Mouse (Mus musculus) neural tube, embryonic 14.5 days (tissue): ENCODE measurements around the gene Wbp1l. TPM values are rescaled to one million over a fixed set of nuclear protein-coding genes. Genes with fewer than 3 reads are reported as not detected.

Source experiments
- ATAC-seq: fragments of 200-750 bp; cut with Nextera tagmentation; 2 replicates; pipeline ENCODE4 v1.8.0; 2017; ENCODE audit warnings: low read depth, mild to moderate bottlenecking, moderate TSS enrichment, moderate library complexity
- H3K27ac ChIP-seq: fragments of 300-500 bp; sonication (generic); 2 replicates; pipeline ENCODE4 v1.5.1; 2014; ENCODE audit warnings: low read depth, mild to moderate bottlenecking, control low read depth, low read length, moderate library complexity, mixed read lengths
- H3K27me3 ChIP-seq: fragments of 300-500 bp; sonication (generic); 2 replicates; pipeline ENCODE4 v1.6.1; 2014; ENCODE audit warnings: low read length; ENCODE audit not compliant: control insufficient read depth, insufficient read depth
- H3K36me3 ChIP-seq: fragments of 300-500 bp; sonication (generic); 2 replicates; pipeline ENCODE4 v1.6.1; 2014; ENCODE audit warnings: low read length, mixed read lengths; ENCODE audit not compliant: control insufficient read depth, insufficient read depth
- H3K4me1 ChIP-seq: fragments of 300-500 bp; sonication (generic); 2 replicates; pipeline ENCODE4 v1.6.1; 2014; ENCODE audit warnings: low read length; ENCODE audit not compliant: control insufficient read depth, insufficient read depth
- H3K4me2 ChIP-seq: fragments of 300-500 bp; sonication (generic); 2 replicates; pipeline ENCODE4 v1.6.1; 2014; ENCODE audit warnings: mild to moderate bottlenecking, low read depth, low read length, control low read depth
- H3K4me3 ChIP-seq: fragments of 300-500 bp; sonication (generic); 2 replicates; pipeline ENCODE4 v1.5.1; 2014; ENCODE audit warnings: low read depth, low read length, control low read depth, mixed read lengths
- H3K9ac ChIP-seq: fragments of 300-500 bp; sonication (generic); replicated peaks from 2 replicates; pipeline ENCODE4 v1.6.1; 2014; ENCODE audit warnings: low read depth, mild to moderate bottlenecking, control low read depth, low read length, mixed read lengths
- H3K9me3 ChIP-seq: fragments of 300-500 bp; sonication (generic); 2 replicates; pipeline ENCODE4 v1.6.1; 2016; ENCODE audit warnings: low read length; ENCODE audit not compliant: control insufficient read depth
- WGBS: fragments of 180-500 bp; shearing (Covaris S2); extraction: QIAGEN DNeasy Blood & Tissue Kit; methylation state at CpG from one replicate; pipeline ENCODE4 v1.1.7; 2014; 5-methylcytosine and 5-hydroxymethylcytosine counted together
- polyA plus RNA-seq: library from polyadenylated mRNA; unstranded; fragments of >200 nt; fragmentation: Nextera tagmentation; extraction: Ambion mirVana; gene quantifications from 2 replicates; pipeline ENCODE4 v1.2.1, GENCODE M21; 2014

Wbp1l gene
- polyA plus RNA-seq, 1 experiment from 2014 or later: 28.2 TPM

- H3K9me3 ChIP-seq: no peaks in the 10 kb centered on the region
- H3K4me3 ChIP-seq: no peak overlapping the region
- peaks cover 8% of the 10 kb centered on the region for H3K36me3 ChIP-seq
- no peak for ATAC-seq
- H3K27me3 ChIP-seq: no peaks in the 10 kb centered on the region
- H3K4me2 ChIP-seq: no peak overlapping the region
- H3K9ac ChIP-seq: no peak overlapping the region
- no peaks in the 10 kb centered on the region for H3K4me1 ChIP-seq
- H3K27ac ChIP-seq: no peak overlapping the region
- 88% methylated on average over 6 of the region's 6 CpGs for WGBS
Measured at GRCm38 (mm10) chr19:46591575-46591974, 7.3 kb upstream of the Wbp1l start.

GRCm38 (mm10) chr19:46592751-46593439 lies 6.0 kb upstream of the Wbp1l start:
- H3K27me3 ChIP-seq: no peaks in the 10 kb centered on the region
- no peak overlapping the region for H3K27ac ChIP-seq
- H3K4me2 ChIP-seq: no peak overlapping the region
- H3K9me3 ChIP-seq: no peaks in the 10 kb centered on the region
- H3K9ac ChIP-seq: no peak overlapping the region
- WGBS: 96% methylated on average over 9 of the region's 9 CpGs
- H3K4me1 ChIP-seq: no peaks in the 10 kb centered on the region
- peaks cover 8% of the 10 kb centered on the region for H3K36me3 ChIP-seq
- H3K4me3 ChIP-seq: no peak overlapping the region
- ATAC-seq: no peak

- H3K9ac ChIP-seq: no peak overlapping the region
- WGBS: 80% methylated on average over 4 of the region's 4 CpGs
- H3K4me3 ChIP-seq: no peak overlapping the region
- H3K9me3 ChIP-seq: no peaks in the 10 kb centered on the region
- peak overlapping the region; percentile 16; the same call in 1 of the 2 replicates for H3K4me2 ChIP-seq
- no peak for ATAC-seq
- H3K27ac ChIP-seq: no peak overlapping the region
- no peaks in the 10 kb centered on the region for H3K27me3 ChIP-seq
- no peaks in the 10 kb centered on the region for H3K36me3 ChIP-seq
- H3K4me1 ChIP-seq: peaks cover 8% of the 10 kb centered on the region
Measured at GRCm38 (mm10) chr19:46598187-46598586, 697 bp upstream of the Wbp1l start.

DNA sequence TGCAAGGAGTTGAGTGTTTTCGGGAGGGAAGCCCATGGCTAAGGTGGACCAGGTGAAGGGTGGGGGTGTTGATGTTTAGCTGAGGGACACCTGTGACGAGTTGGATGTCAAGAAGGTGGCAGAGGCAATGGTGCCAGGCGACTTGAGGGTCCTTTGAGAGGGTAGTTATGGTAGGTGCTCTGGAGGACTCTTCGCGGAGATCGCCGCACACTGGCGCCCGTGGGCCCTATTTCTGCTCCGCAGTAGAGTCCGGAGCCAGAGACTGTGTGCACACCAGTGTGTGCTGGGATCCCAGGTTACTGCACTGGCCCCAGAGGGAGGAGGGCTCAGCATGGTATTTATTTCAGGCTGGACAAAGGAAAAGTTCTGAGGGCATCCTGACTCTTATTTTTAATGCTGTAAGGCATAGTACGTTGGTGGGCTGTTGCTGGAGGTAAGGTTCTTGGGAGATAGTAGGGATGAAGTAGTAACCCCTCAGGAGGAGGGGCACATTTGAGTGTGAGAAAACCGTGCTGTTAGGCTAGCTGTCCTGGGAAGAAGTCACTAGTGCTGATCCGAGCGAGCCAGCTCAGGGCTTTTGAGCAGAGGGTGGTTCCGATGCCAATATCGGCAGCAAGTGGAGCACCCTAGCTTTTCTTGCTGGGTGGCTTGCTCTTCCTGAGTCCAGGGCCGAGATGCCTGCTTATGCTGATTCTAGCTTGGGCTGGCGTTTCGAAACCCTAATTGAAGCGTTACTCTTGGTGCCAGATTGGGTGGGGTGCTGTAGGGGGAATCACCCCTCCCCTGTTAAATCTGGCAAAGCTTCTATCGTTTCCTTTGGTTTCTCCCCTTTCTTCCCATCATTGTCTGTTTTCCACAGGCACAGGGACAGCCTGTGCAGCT lies 732 bp downstream of the Wbp1l start:
- Histone ChIP-seq H3K9ac (peak overlapping the region; percentile 67), H3K4me1 (peaks cover 8% of the 10 kb centered on the region), H3K27ac (peak overlapping the region; percentile 24; the same call in 1 of the 2 replicates), H3K9me3 (no peaks in the 10 kb centered on the region), H3K4me2 (peak overlapping the region; percentile 88), H3K27me3 (no peaks in the 10 kb centered on the region), H3K36me3 (no peaks in the 10 kb centered on the region), H3K4me3 (peak overlapping the region; percentile 65)
- WGBS: 21% methylated on average over 22 of the region's 22 CpGs
- ATAC-seq: peak; percentile 26

DNA sequence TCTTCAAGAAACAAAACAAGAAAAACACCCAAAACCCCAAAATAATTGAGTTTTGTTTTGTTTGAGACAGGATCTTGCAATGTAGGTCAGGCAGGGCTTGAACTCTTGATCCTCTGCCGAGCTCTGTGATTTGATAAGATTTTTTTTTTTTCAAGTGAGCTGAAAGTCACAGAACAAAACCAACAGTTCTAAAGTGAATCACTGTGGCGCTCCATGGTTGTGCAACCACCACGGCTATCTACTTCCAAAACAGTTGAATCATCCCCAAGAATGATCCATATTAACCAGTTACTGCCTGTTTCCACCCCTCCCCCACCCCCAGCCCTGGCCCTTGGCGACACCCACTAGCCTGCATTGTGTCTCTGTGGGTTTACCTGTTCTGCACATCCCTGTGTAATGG lies 1.5 kb downstream of the Wbp1l start:
- H3K9ac ChIP-seq: no peak overlapping the region
- peaks cover 8% of the 10 kb centered on the region for H3K4me1 ChIP-seq
- H3K27me3 ChIP-seq: no peaks in the 10 kb centered on the region
- WGBS: 79% methylated on average over 4 of the region's 4 CpGs
- H3K9me3 ChIP-seq: no peaks in the 10 kb centered on the region
- H3K4me2 ChIP-seq: peak overlapping the region; percentile 88; the same call in 1 of the 2 replicates
- no peaks in the 10 kb centered on the region for H3K36me3 ChIP-seq
- ATAC-seq: no peak
- H3K27ac ChIP-seq: no peak overlapping the region
- peak overlapping the region; percentile 65; the same call in 1 of the 2 replicates for H3K4me3 ChIP-seq

DNA sequence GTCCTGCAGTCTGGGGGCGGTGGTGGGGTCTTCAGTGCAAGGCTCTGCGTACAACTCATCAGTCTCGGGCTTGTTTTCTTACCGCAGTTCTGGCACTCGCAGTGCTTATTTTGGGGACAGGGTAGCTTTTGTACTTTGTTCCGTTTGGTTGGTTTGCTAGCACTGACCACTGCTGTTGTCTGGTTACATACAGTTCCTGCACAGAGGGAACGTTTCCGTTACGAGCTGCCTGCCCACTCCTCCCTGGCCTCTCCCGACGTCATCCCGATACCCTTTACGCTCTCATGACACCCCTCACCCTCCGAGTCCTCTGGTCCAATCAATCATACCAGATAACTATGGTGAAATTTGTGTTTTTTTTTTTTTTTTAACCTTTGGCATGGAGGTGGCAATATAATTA lies 2.6 kb downstream of the Wbp1l start:
- H3K4me2 ChIP-seq: no peak overlapping the region
- H3K27me3 ChIP-seq: no peaks in the 10 kb centered on the region
- H3K27ac ChIP-seq: no peak overlapping the region
- H3K9me3 ChIP-seq: no peaks in the 10 kb centered on the region
- H3K36me3 ChIP-seq: 0 out of 2 replicates have a peak, but pooled peaks cover 8% of the 10 kb centered on the region
- H3K9ac ChIP-seq: no peak overlapping the region
- ATAC-seq: no peak
- no peak overlapping the region for H3K4me3 ChIP-seq
- peaks cover 8% of the 10 kb centered on the region for H3K4me1 ChIP-seq
- WGBS: 93% methylated on average over 14 of the region's 14 CpGs

DNA sequence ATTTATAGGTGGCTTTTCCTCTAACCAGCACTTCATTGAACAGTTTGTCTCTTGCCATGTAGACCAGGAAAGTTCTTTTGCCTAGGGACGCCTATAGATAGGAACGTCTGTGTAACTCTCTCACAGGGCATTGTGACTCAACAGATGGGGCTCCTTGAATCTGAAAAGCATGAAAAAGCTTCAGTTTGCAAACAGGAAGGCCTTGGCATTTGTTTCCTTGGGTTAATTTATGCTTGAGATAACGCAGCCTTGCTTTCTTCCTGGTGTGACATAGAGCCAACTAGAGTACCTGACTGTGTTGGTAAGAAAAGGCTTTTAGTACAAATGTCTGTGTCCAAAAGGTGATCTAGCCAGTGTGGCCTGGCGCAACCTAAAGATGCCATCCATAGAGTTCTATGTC lies 3.5 kb downstream of the Wbp1l start:
- Histone ChIP-seq H3K27me3 (no peaks in the 10 kb centered on the region), H3K27ac (no peak overlapping the region), H3K9me3 (no peaks in the 10 kb centered on the region), H3K4me2 (no peak overlapping the region), H3K4me3 (no peak overlapping the region), H3K4me1 (peaks cover 8% of the 10 kb centered on the region), H3K36me3 (0 out of 2 replicates have a peak, but pooled peaks cover 8% of the 10 kb centered on the region), H3K9ac (no peak overlapping the region)
- no peak for ATAC-seq
- 83% methylated on average over 4 of the region's 4 CpGs for WGBS

DNA sequence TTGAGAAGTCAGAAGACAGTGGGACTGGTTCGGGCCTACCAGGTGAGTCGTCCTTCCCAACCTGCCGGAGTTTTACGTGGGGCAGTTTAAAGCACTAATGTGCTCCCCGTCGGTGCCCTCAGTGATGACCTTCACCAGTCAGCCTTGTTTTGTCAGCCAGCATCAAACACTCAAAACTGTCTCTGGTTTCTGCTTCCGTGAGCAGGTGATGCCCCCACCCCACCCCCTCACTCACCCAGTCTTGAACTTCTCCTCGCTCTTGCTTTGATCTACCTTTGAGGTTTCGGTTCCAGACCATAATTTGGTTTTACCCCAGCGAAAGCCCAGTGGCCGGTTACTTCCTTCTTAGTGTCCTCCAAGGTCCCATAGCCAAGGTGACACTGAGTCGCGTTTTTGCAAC lies 7.8 kb downstream of the Wbp1l start:
- no peak overlapping the region for H3K4me3 ChIP-seq
- ATAC-seq: no peak
- 0 out of 2 replicates have a peak, but pooled peaks cover 8% of the 10 kb centered on the region for H3K36me3 ChIP-seq
- WGBS: 94% methylated on average over 13 of the region's 13 CpGs
- H3K9ac ChIP-seq: no peak overlapping the region
- H3K27ac ChIP-seq: no peak overlapping the region
- no peaks in the 10 kb centered on the region for H3K4me1 ChIP-seq
- no peaks in the 10 kb centered on the region for H3K9me3 ChIP-seq
- no peaks in the 10 kb centered on the region for H3K27me3 ChIP-seq
- H3K4me2 ChIP-seq: no peak overlapping the region

- WGBS: 73% methylated on average over 7 of the region's 7 CpGs
- no peaks in the 10 kb centered on the region for H3K9me3 ChIP-seq
- no peak overlapping the region for H3K4me3 ChIP-seq
- no peak overlapping the region for H3K27ac ChIP-seq
- no peaks in the 10 kb centered on the region for H3K4me1 ChIP-seq
- H3K36me3 ChIP-seq: 0 out of 2 replicates have a peak, but pooled peaks cover 8% of the 10 kb centered on the region
- no peaks in the 10 kb centered on the region for H3K27me3 ChIP-seq
- no peak overlapping the region for H3K4me2 ChIP-seq
- ATAC-seq: no peak
- H3K9ac ChIP-seq: no peak overlapping the region
Measured at GRCm38 (mm10) chr19:46607424-46607823, 8.5 kb downstream of the Wbp1l start.
